Mouse (Mus musculus) erythroid progenitor cell, adult 5-6 weeks (primary cell): ENCODE measurements around the gene Gbgt1. TPM values are rescaled to one million over a fixed set of nuclear protein-coding genes. Genes with fewer than 3 reads are reported as not detected.
"Not testable (repeated sequence)": the region's sequence is repeated elsewhere in the genome, so short reads cannot be mapped to it uniquely, and the experiment has no call there.

Source experiments
- ATAC-seq: replicated peaks from 2 replicates; pipeline ENCODE4 v1.8.0; 2016; ENCODE audit warnings: moderate number of reproducible peaks, mild to moderate bottlenecking, moderate TSS enrichment, inconsistent platforms; ENCODE audit not compliant: poor library complexity, low FRiP score, severe bottlenecking
- total RNA-seq, 2 experiments: library from RNA; stranded (forward) in 1 of 2; stranded (reverse) in 1 of 2; fragments of 150-400 nt in 1 of 2; fragments of 186-747, 209-891 nt in 1 of 2; gene quantifications; 2 replicates each; pipeline versions ENCODE4 v1.2.3 to v1.2.4; 2015 to 2017; ENCODE audit warnings: low replicate concordance in 2 of 2

The Gbgt1 gene
- total RNA-seq, 2 experiments from 2014 or later = 4.9 TPM; not detected in 1

- no peak for ATAC-seq
Observed at GRCm38 (mm10) chr2:28495801-28496595, 693 bp upstream of the Gbgt1 start.

GRCm38 (mm10) chr2:28497561-28497960 lies 870 bp downstream of the Gbgt1 start:
- ATAC-seq = no peak

- no peak for ATAC-seq
Observed at GRCm38 (mm10) chr2:28498431-28498830, 1.7 kb downstream of the Gbgt1 start.

- ATAC-seq = no peak
Observed at GRCm38 (mm10) chr2:28502987-28503386, 6.3 kb downstream of the Gbgt1 start.

- no peak for ATAC-seq
Observed at GRCm38 (mm10) chr2:28504676-28505075, 8.0 kb downstream of the Gbgt1 start.

- ATAC-seq = no peak
Observed at GRCm38 (mm10) chr2:28505795-28506194, 9.1 kb downstream of the Gbgt1 start, which contains the start of gene Gm10134. TSS of gene Gm10134 (plus strand) at chr2:28506095.

- ATAC-seq = no peak
Observed at GRCm38 (mm10) chr2:28506291-28506690, 9.6 kb downstream of the Gbgt1 start.

- ATAC-seq = not testable (repeated sequence)
Observed at GRCm38 (mm10) chr2:28511600-28511999, 14.9 kb downstream of the Gbgt1 start.

- ATAC-seq = no peak
Observed at GRCm38 (mm10) chr2:28512798-28513401, 16.2 kb downstream of the Gbgt1 start, which contains the start of gene Ralgds. TSS of gene Ralgds (plus strand) at chr2:28513125.

- no peak for ATAC-seq
Observed at GRCm38 (mm10) chr2:28513431-28514370, 17.0 kb downstream of the Gbgt1 start.

GRCm38 (mm10) chr2:28514489-28514888 lies 17.8 kb downstream of the Gbgt1 start:
- ATAC-seq = no peak

GRCm38 (mm10) chr2:28517206-28517909 lies 20.7 kb downstream of the Gbgt1 start:
- ATAC-seq = no peak

GRCm38 (mm10) chr2:28518231-28518630 lies 21.5 kb downstream of the Gbgt1 start:
- no peak for ATAC-seq

- ATAC-seq = no peak
Observed at GRCm38 (mm10) chr2:28520581-28520980, 23.9 kb downstream of the Gbgt1 start.

GRCm38 (mm10) chr2:28521571-28522151 lies 25.0 kb downstream of the Gbgt1 start:
- ATAC-seq = no peak

GRCm38 (mm10) chr2:28522166-28522565 lies 25.5 kb downstream of the Gbgt1 start:
- no peak for ATAC-seq

- no peak for ATAC-seq
Observed at GRCm38 (mm10) chr2:28523643-28524117, 27.0 kb downstream of the Gbgt1 start.

GRCm38 (mm10) chr2:28524406-28524805 lies 27.7 kb downstream of the Gbgt1 start:
- no peak for ATAC-seq
